Mouse (Mus musculus): ENCODE results near the gene Atp6v0e.

Atp6v0e gene

DNA sequence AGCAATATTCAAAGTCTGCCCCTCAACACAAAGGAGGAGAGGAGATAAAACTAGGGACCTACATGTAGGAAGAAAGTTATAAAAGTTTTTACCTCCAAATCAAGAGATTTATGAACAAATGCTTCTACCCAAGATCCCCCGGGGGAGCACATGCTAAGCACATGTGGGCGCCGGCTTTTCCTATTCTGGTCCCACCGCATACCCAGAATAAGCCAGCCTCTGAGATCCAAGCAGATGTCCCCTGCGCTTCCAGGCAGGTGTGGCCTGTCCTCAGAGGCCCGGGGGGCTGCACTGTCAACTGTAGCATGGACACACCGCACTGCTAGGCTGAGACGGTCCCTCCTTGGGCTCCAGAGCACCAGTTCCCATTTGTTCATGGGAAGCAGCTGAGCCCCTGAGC lies 19.6 kb upstream of the Atp6v0e start:
- no peak for DNase-seq

DNA sequence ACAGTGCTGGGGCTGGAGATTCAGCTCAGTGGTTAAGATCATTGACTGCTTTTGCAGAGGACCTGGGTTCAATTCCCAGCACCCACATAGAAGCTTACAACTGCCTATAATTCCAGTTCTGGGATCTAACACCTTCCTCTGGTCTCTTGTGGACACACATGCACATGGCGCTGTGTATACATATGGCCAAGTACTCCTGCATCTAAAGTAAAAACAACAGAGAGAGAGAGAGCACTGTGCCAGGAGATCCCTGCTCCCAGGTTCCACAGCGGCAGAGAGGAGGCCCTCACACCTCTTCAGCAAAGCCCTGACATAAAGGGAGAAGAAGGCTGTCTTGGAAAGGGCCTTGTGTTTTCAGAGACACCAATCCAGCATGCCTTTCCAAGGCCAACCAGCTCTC lies 19.0 kb upstream of the Atp6v0e start:
- DNase-seq: no peak

DNA sequence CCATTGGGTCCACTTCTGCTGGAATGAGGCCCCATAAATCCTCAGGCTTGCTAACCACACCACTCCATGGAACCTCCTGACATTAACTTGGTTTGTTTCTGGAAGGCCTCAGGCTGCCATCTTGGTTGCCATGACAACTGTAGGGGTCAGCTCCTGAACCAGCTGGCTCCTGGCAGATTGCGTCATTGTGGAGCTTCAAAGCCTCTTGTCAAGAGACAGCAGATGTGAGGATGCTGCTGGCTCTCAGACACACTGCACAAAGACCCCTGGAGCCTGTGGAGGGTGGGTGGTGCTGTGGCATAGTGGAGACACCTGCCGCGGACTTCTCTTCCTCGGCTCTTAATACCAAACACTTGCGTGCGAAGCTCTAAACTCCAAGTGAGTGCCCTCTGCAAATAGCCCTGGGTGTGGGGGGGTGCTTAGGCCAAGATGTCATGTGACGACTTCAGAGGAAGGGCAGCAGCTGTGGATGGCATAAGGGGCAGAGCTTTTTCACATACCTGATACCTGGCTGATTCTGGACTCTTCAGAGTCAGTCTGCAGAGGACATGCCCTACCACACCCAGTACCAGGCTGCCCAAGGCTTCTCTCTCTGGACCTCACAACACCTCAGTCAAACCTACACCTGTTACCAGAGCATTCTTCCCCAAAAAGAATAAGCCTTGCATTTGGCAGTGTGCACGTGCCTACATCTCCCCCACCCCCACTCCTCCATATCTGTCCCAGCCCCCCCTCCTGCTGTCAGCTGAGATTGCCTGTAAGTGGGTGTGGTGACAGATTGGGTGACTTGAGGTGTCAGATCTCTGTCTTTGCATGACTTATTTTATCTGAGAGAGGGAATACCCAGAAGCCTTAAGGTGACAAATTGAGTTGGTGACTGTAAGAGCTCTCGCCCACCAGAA lies 18.3 kb upstream of the Atp6v0e start:
- no peak for DNase-seq

DNA sequence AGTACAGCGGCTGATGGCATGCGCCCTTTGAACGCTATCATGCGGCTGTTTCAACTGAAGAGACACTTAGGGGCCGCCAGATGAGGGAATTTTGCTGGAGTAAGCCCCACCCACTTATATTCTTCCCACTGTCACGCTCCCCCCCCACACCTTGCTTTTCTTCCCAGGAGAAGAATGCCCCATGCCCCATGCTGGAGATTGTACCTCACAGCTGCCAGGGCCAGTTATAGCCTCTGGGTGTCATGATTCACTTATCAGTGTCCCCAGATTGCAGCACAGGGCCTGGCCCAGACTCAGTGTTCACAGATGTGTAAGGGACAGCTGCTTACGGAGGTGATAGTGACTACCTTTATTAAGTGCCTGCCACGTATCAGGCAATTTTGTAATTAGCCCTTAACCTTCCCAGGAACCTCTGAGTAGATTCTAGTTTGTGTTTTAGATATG lies 17.6 kb upstream of the Atp6v0e start:
- no peak for DNase-seq

DNA sequence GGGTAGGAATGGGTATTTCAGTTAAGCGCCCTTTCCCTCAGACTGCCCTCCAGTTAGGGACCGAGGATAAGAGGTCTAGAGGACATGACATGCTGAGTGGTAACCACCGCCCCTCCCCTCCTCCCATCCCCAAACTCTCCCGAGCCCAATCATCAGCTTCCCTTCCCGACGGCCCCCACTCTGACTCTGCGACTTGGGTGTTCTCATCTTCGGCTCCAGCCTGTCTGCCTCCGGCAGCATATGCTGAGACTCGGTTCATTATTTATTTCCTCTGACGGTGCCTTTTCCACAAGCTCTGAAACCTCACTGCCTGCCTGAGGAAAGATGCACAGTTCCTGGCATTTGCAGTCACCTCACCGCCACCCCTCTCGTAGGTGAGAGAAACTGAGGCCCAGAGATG lies 15.7 kb upstream of the Atp6v0e start:
- DNase-seq: peak; percentile 51

DNA sequence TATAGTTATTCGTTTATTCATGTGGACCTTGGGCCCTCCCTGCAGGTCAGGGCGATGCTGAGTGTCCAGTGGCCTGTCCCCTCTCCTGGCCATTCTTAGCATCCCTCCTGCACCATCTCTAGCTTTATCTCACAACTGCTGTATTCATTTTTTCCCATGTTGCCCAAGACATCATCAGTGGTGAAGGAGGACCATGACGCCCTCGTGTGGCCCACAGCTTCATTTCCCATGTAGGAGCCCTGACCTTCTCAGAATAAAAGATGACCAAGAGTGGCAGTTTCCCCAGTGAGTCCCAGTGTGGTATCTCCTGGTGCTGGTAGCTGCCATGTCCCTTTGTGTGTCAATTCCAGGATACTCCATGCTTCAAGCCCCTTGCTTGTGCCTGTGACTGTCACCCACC lies 13.5 kb upstream of the Atp6v0e start:
- DNase-seq: no peak

DNA sequence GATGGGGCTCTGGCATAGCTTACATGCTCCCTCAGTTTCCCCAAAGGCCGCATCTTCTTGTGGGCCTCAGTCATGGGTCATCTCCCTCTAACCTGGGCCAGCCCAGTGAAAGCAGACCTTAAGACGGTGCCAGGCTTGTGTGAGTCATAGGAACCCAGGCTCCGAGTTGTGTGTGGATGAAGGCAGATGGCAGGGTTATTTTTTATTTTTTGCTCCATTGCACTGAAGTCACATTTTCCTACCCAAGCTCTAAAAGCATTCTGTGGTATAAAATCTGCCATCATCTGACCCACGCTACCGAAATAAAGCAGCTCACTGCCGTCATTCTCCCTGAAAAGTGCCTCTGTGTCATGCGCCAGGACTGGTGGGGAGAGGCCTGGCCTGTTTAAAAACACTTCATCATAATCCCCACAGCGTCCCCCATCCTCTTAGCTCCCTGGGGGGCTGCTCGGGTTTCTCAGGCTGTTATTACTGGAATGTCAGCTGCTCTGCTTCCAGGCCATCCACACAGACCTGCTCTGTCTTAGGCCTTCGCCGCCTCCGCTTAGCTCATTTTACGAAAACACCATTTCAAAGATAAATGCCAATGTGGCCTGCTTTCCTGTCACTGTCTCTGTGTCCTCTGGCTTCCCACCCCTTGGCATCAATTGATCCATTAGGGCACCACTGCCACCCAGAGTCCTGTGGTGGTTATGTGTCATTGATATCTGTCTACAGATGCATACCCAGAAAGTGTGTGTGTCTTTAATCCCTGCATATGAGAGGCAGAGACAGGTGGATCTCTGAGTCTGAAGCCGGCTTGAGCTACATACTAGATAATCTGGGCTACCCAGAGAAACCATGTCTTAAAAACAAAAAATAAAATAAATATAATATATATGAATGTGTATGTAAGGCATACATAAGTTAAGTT lies 12.3 kb upstream of the Atp6v0e start:
- no peak for DNase-seq

DNA sequence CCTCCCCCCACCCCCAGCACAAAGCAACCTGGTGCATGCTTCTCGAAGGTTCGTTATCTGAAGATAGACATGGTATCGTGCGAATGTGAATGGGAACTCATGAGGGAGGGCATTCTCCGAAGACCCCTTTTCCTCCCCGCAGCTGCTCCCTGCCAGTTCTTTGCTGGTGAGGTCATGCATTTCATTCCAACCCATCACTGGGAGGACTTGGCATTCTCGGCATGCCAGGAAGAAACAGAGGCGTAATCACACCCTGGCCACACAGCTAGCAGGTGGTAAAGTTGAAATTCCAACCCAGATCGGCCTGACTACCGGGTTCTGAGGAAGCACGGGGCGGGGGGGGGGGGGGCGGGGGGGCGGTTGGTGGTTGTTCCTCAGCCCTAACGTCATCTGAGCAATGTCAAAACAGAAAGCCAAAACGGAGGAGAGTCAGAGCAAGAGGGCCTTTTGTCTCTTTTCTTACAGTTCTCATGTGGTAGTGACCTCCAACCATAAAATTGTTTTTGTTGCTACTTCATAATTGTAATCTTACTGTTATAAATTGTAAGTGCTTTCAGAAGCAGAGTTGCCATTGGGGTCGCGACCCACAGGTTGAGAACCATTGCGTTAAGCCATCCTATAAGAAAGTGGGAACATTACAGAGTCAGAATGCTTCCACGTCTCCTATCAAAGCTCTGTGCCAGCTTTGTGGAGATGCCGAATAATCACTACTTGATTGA lies 4.0 kb upstream of the Atp6v0e start:
- DNase-seq: peak; percentile 37

DNA sequence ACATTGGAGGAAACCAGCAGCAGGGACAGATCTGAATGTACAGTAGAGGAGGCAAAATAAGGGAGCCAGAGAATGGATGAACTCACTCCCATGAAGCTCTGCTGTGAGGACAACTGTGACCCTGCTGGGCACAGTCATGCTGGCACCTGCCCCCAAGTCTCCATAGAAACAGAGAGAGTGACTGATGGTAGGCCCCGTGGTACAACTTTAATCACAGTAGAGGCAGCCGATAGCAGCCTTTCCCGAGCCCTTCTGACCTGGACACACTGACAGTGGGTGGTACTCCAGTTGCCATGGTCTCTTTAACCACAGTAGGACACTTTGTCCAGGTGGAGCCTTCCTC lies 3.5 kb upstream of the Atp6v0e start:
- DNase-seq: no peak

DNA sequence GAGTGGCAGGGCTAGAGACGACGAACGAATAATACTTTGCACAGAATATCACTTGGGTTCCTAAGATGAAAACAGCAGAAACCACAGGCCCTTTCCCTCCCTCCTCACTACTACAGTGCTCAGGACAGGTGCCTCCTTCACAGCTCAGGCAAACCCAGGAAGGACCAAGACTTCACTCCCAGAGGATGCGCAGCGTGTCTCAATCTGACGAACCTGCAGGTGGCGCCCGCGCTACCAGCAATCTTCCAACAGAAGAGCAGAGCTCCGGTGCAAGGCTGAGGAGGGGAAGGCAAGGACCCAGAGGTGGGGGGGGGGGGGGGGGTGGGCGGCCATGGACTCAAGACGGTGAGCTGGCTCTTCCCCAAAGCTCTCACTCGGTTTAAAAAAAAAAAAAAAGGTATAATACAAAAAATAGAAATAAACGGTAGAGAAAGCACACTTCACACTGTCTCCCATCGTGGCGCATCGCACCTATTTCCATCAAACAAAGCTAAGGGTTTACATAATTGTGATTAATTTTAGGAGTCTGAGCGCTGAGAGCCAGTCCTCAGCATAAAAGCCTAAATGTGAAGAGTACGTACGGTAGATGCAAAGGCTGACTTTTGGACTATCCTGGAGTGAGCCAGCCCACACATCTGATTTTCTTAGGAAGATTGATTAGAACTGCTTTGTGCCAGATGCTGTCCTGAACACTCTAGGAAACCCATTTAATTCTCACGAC lies 2.7 kb upstream of the Atp6v0e start:
- peak; percentile 91 for DNase-seq

DNA sequence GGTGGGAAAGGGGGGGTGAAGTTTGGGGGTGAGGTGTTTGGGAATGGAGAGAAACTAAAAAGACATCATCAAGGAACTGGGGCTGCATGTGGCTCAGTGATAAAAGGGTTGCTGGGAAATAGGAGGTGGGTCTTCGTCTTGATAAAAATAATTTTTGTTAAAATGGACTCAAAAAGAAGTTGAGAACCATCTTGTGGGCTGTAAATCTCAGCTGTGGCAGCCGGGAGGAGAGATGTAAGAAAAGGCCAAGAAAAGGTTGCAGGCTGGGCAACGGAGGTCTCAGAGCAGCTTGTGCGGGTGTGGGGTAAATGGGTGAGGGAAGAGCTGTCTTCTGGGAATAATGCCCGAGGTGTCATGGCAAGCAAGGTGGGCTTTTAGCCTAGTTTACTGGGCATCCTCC lies 827 bp upstream of the Atp6v0e start:
- no peak for DNase-seq

DNA sequence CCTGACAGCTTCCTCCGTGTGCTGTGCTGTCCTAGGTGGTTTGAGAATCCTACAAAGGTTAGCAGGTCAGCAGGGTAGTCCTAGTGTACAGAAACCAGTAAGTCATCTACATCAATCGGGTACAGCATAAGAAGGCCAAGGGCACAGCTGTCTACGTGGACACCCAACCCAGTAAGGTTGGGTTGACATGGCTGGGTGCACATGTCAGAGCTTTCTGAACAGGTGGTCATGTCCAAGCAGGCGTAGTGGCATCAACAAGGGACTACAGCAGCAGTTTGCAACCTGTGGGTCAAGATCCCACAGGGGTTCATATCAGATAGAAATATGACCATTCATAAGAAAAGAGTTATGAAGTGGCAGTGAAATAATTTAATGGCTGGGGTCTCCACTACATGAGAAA lies 2.6 kb downstream of the Atp6v0e start:
- DNase-seq: no peak

DNA sequence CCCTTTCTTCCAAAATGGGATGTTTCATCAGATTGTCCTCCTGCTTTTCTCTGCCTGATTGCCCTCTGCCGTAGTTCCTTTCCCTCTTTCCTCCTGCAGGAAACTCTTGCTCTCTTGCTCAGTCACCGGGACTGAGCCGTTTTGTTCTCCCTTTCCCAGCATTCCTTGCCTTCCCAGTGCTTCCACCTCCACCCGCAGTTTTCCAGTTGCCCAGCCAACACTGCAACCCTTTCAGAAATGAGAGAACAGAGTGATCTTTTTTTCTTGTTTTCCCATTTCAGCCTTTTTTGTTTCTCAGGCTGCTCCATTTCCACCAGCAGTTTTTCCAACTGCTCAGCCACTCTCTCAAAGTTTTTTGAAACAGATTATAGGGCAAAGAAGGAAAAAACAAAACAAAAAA lies 8.2 kb downstream of the Atp6v0e start:
- no peak for DNase-seq

DNA sequence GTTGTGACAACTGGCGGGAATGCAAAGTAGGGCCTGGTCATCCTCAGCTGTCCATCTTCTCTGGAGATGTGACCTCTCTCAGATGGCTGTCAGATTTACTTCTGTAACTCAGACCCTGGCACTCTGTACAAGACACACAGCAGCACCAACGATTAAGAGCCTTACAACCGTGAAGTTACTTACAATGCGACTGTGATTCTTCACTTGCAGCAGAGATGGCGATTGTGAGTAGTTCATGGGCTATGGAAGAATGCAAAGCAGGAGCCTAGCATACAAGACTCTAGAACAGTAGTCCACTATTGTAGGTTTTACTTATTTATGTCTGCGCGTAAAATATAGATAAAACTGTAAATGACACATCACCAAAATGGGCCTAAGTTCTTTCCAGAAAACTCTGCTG lies 12.8 kb downstream of the Atp6v0e start:
- DNase-seq: no peak

DNA sequence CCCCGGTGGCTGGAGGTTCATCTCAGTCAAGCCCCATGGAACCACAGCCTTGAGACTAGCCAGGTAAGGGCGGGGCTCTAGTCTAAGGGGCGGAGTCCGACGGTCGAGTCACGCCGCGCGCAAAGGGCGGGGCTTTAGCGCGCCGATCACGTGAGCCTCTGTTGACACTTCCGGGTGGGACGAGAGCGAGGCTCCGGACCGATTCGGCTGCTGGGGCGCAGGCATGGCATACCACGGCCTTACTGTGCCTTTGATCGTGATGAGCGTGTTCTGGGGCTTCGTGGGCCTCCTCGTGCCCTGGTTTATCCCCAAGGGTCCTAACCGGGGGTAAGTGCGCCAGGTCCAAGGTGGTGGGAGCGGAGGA lies 13.2 kb downstream of the Atp6v0e start:
- peak; percentile 94 for DNase-seq

DNA sequence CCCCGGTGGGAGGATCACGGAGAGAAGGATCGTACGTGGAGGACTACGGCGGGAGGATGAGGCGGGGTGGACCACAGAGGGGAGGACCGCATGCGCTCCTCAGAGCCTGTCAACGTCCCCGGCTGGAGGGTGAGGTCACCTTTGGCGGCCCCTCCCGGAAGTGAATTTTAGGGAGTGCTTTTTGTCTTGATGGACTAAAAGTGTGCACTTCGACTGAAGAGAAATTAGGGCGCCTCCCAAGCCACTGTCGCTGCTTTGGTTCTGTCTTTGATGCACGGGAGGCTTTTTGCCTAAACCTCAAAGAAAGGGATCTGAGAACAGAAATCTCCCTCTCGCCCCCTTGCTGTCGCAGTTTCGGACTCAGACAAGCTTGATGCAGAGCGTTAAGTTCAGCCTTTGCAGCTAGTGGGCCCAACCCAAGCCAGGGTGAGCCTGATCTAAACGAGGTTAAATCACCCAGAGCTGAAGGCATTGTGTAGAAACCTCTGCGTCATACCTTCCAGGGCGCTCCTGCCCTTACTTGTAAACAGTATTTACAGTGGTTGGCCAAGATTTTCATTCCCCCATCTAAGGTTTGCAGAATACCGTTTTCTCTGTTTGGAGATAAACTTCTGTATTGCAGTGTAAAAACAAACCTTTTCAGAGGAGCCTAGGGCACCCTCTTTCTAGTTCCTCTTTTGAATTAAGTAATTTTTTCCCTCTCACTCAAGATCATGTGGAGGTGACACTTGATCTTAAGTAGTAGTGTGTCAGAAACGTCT lies 13.8 kb downstream of the Atp6v0e start:
- DNase-seq: peak; percentile 79

DNA sequence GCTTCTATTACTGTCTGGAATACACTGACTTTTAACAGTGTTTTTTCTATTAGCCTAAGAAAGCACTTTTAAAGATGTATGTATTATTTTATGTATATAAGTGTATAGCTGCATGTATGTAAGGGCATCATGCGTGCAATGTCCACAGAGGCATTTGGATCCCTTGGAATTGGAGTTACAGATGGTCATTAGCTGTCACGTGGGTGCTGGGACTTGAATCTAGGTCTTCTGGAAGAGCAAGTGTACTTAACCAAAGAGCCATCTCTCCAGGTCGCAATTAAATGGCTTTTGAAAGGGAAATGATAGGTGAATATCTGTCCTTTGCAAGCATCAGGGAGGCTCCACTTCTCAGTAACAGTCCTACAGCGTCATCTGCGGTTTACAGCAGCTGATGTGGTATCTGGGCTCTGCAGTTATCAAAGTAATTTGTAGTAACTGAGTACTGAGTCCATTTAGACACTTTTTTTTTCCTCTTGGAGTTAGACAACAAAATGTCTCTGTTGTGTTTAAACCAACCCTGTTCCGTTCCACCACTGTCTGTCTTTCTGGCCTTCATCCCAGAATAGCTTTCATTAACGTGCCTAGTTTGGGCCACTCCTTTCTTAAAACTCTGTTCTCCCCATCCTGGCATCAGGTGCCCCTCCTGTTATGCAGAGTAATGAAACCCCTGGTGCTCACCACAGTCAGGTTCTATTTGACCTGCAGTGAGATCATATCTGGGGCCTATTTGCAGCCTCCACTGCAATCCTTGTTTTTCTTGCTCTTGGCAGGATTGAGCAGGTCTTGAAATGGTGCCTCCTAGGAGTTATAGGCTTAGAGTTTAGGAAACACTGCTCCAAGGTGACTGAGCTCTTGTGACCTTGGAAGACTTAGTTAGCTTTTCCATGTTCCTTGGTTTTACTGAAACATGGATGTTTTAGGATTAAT lies 14.9 kb downstream of the Atp6v0e start:
- DNase-seq: no peak

DNA sequence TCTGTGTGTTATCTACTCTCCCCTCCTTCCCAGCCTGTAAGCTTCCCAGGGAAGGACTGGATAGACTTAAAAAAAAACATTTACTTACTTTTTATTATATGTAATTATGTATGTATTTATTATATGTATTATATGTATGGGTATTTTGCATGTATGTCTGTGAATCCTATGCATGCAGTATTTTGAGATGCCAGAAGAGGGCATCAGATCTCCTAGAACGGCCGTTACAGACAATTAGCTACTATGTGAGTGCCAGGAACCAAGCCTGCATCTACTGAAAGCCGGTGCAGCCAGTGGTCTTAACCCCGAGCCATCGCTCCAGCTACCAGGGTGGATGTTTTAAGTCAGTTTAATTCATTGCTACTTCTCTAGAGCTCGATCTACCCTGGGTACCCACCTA lies 18.2 kb downstream of the Atp6v0e start:
- DNase-seq: no peak

DNA sequence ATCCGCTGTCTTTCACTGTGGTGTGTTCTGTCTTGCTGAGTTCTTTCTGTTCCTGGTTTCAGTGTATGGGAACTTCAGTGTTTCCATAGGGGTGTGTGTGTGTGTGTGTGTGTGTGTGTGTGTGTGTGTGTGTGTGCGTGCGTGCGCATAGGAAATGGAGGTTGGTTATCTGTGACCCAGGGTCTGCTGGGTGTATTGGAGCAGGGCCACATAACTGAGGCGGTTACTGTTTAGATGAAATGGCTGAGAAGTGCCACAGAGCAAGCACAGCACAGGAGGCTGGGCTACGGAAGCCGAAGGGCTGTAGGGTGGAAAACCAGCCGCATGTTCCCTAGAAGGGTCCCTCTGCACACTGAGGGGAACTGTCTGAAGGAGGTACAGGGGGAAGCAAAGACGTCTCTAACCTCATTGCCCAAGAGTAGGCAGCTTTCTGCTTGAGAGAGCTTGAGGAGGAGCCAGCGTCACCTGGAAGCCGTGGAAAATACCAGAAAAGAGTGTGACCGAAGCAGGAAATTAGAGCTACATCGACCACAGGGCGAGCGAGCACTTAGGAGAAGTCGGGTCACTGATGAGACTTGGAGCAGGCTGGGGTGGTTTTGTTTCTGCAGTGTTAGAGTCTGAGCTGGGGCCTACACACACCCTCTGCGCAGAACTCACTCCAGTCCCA lies 23.4 kb downstream of the Atp6v0e start:
- no peak for DNase-seq
